Mouse (Mus musculus) urinary bladder, postnatal 25 days (tissue): Measurements from ENCODE around the gene Meis3.

ENCODE experiments used
- DNase-seq: peaks from one replicate; pipeline ENCODE4 v3.0.0; 2022; ENCODE audit warnings: low spot score

Meis3 gene

DNA sequence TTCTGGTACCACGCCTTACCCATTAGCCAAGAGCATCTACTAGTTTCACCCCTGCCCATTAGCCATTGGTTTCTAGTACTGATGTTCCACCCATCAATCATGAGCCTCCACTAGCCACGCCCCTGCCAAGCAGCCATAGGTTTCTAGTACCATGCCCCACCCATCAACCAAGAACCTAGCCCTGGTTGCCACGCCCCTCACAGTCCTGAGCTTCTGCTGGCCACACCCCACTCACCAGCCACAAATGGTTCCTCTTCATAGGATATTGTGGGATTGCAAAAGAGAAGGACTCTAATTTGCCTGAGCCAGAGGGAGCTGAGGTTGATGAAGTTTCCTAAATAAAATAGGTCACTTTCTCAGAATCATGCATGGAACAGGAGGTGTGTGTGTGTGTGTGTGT, 14.2 kb upstream of the Meis3 start:
- no peak for DNase-seq

GRCm38 (mm10) chr7:16161302-16161701, 13.6 kb upstream of the Meis3 start:
- no peak for DNase-seq

DNA sequence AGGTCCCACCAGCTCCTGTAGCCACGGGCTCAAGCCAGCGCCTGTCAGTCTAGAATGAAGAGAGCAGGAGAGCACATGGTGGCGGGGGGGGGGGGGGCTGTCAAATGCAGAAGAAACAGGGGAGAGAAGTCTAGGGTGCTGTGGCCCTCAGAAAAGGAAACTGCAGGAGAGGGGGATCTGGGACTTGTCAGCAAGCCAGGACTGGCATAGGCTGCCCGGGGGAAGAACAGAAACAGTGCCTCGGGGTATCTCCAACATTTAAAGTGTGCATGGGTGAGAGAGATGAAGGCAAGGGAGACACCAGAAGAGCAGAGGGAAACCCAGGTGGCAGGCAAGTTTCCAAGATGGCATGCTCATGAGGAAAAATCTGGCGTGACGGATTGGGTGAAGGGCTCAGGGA, 12.9 kb upstream of the Meis3 start:
- no peak for DNase-seq

GRCm38 (mm10) chr7:16172141-16172581, 2.7 kb upstream of the Meis3 start:
- DNase-seq, result no peak

GRCm38 (mm10) chr7:16172586-16173140, 2.2 kb upstream of the Meis3 start:
- DNase-seq, result no peak

- no peak for DNase-seq
These were observed 1.7 kb upstream of the Meis3 start for GRCm38 (mm10) chr7:16173146-16173545.

- DNase-seq, result no peak
These were observed 647 bp downstream of the Meis3 start for GRCm38 (mm10) chr7:16175542-16175931.

DNA sequence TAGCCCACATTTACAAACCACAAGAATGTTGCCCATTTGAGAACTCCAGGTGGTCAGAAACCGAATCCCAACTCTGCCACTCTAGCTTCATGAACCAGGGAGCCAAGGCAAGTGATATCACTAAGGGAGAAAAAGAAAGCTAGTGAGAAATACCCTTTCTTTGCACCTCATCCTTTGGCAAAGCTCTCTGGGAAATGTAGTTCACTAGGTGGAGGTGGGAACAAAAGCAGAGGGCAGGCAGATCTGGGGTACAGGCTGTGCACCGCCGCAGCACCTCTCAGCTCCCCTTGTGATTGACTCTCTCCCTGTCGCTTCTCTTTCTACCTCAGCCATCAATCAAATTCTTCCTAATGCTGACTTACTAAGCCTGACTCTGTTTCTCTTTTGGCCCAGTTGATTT, 3.2 kb downstream of the Meis3 start:
- DNase-seq, result no peak

GRCm38 (mm10) chr7:16183663-16184062, 8.8 kb downstream of the Meis3 start:
- DNase-seq, result peak; percentile 57

DNA sequence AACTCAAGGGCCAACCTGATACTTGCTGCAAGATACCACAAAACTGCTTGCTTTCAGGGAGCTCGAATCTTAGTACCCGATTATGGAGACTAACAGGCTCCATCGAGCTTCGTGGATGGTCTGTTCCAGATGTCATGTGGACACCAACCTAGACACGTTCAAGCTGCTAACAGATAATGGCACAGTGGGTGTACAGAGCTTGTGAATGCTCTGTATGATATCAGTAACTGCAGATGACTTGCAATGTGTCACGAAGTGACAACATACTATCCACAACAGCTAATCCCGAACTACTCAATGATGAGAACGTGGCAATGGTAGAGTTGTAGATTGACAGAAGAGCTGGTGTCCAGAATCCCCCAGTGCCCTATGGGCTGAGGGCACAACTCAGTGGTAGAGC, 12.6 kb downstream of the Meis3 start:
- DNase-seq, result no peak

DNA sequence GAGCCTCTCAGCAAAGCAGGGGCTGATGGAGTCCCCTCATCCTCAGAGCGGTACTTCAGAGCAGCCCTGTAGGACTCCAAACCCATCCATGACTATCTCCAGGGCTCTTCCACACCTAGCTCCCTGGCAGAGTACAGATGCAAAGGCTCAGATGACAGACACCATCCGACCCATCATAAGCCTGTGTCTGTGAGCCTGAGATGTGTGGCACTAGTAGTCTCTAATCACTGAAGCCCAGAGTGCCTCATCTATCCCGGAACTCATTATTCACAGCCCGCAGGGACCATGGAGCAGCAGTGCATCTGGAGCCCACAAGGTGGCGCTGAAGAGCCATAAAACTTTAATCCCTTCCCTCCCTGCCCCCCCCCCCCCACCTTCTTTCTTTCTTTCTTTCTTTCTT, 17.4 kb downstream of the Meis3 start:
- peak; percentile 74 for DNase-seq

- no peak for DNase-seq
These were observed 18.8 kb downstream of the Meis3 start for GRCm38 (mm10) chr7:16193702-16194101.

GRCm38 (mm10) chr7:16196616-16197015, 21.7 kb downstream of the Meis3 start:
- DNase-seq, result no peak

DNA sequence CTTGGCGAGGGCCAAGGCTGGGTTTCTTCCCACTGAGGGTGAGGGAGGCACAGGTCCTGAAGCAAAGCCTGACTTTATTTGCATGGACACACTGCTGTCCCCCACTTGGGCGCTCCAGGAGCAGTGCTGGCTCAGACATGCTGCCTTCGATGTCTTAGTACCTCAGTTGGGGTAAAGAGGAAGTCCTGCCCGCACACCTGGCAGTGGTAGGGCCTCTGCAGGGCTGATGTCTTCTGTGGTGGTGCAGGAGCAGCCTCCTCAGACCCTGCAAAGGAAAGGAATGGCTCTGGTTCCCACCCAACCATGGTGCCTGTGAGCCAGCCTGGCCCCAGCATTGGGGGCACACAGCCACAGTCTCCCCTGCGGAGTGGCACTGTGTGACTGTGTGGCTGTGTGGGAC, 22.3 kb downstream of the Meis3 start:
- no peak for DNase-seq

- DNase-seq, result no peak
These were observed 23.6 kb downstream of the Meis3 start for GRCm38 (mm10) chr7:16198540-16198939.

- no peak for DNase-seq
These were observed 26.2 kb downstream of the Meis3 start for GRCm38 (mm10) chr7:16201136-16201535.

DNA sequence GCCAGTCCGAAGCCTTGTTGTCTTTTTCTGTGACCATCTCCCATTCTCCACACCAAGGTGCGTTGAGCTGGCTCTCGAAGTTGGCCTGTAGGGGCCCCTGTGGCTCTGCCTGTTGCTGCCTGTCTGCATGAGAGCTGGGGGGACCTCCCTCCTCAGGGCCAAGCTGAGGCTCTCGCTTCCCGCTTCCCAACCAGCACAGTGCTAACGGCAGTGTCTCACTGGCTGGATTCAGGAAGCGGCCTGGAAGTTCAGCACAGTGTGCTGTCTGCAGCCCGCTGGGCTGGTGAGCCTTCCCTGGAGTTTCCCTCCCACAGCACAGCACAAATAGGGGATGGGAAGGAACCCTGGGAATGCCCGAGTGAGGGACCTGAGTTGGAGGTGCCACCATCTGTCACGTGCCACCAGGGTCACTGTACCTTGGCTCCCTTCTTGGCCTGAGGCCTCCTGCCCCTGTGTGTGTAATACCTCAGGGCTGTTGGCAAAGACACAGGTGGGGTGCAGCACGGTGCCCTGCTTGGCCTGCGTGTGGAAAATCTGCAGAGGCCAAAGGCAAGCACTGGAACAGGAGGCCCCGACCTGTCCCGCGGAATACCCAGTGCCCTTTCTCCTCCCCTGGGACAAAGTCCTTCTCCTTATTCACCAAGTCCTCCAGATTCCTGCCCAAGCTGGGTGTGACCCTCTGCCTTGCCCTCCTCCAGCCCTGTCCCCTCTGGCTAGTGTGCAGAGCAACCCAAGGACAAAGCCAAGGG, 28.0 kb downstream of the Meis3 start:
- DNase-seq, result no peak

DNA sequence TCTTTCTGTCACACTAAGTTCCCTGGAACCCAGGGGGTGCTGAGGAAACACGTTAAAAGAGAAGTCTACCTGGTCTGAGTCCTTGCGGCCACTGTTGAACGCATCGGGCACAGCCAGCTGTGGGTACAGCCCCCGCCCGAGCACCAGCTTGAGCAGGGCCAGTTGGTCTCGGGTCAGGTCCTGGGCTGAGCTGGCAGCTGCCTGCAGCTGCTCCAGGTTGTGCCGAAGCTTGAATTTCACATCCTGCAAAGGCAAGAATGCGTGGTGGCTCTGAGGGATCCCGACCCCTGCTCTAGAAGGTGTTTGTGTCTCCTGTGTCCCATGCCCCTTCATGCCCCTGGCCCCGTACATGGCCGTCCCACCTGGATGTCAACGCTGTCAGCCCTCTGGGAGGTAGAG, 28.6 kb downstream of the Meis3 start:
- no peak for DNase-seq

DNA sequence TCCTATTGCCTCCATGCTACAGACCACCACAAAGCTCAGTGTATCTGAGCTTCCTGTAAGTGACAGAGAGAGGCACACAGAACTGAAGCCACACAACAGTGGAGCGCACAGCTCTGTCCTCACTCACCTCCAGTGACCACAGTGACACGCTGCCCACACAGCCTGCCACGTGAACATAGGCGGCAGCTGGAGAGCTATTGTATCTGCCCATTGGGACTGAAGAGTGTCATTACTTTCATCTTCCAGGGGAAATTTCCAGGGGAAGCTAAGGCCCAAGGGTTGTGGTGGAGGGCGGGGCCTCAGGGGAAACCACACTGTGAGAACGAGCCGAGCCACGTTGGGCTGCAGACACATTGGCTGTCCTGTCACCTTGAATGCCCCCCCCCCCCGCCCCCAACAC, 29.9 kb downstream of the Meis3 start:
- no peak for DNase-seq

GRCm38 (mm10) chr7:16207076-16207475, 32.2 kb downstream of the Meis3 start:
- DNase-seq, result no peak

- DNase-seq, result peak; percentile 39
These were observed 32.6 kb downstream of the Meis3 start for GRCm38 (mm10) chr7:16207496-16207895.

DNA sequence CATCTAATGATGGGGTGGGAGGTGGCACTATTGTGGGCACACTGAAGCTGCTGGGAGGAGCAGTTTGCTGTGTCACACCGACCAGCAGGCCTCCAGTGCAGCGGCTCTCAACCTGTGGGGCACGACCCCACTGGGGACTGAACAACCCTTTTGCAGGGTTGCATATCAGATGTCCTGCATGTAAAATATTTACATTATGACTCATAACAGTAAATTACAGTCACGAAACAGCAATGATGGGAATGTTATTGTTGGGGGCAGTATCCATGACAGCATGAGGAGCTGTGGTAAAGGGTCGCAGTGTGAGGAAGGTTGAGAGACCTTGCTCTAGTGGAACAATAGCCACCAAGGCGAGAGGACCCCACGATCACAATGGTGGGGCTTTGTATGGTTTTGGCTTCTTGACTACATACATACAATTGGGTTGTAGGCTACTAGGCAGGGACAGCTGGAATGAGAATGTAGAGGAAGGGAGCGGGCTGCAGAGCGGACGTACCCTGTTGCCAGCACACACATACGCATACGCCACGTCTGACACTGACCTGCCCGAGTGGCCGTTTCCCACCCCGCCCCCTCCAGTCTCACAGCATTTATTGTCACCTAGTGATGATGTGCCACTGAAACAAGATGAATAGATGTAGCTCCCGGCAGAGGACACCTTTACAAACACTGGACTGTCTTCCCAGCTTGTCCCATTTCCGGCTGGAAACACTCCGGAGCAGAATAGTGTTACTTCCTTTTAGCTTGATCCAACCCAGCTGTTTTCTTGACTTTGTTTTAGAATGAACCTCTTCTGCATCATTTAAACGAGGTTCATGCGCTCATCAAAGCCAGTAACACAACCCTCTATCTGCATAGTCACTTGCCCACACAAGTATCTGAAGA, 34.1 kb downstream of the Meis3 start:
- no peak for DNase-seq

GRCm38 (mm10) chr7:16210862-16211365, 36.0 kb downstream of the Meis3 start:
- peak; percentile 32 for DNase-seq
